Mouse (Mus musculus) adrenal gland, postnatal 10 days (tissue): ENCODE measurements at regions not wholly inside any gene's neighbourhood (a gene's known extent, or its start where the extent isn't known, plus 50 kb on each side); places are given as distances from the start of the nearest gene placed in this dataset.

Experiments used
- DNase-seq: peaks from one replicate; pipeline ENCODE4 v3.0.0; 2021; ENCODE audit warnings: mixed read lengths

DNA sequence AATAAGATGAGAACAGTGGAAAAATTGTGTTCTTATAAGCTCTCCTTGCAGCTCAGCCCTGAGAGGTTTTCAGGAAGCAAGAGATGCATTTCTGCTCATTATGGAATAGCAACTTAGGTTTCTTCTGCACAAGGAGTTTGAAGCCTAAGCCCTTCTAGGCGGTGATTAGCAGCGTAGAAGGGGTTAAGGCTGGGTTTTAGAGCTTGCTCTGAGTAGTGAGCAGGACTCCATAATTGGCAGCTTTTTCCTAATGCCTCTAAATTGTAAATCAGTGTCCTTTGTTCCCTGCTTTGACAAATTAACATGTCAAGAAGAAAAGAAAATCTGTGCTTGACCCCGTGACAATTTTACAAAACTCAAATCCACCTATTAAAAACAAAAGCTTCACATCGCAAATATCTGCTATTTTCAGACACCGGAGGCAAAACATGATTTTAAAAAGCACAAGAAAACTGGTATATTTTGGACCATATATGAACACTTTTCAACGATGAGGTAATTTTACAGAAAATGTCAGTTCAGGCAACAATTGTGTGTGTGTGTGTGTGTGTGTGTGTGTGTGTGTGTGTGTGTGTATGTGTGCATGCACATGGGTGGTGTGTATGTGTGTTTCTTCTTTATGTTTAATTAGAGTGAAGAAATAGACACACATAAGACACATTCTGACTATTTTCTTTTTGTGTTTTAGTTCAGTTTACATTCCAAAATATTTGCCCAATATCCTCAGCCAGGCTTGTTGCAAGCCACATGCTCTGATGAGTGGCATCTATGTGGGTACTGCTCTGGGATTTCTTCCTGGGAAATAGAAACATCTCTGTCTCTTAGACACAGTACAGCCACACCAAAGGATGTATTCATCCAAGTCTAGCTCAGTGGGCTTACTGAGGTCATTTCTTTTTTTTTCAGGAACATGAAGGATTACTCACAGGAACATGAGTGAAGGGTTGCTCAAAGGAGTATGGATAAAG lies 804.3 kb downstream of the Tmem132b start:
- DNase-seq, result no peak

DNA sequence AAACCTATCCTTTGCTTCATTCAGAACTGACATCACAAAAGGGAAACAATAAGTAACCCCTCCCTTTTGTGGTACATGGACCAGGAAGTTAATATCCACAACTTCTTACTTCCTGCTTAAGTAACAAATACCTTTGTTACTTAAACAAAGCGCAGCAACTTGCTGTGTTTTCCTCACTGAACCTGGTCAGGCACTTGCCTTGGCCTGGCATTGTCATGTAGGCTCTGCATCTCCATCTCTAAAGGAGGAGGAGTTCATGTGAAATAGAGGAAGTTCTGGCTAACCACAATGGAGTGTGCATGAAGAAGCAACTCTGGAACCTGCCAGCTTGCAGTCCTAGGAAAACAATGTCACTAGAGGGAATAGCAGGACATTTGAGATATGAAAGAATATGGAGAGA lies 806.3 kb downstream of the Tmem132b start:
- no peak for DNase-seq

- DNase-seq, result no peak
Observed at GRCm38 (mm10) chr5:126343570-126343969, 812.0 kb downstream of the Tmem132b start.

GRCm38 (mm10) chr5:126350936-126351335 lies 819.4 kb downstream of the Tmem132b start:
- DNase-seq, result no peak

GRCm38 (mm10) chr5:126369436-126369835 lies 837.9 kb downstream of the Tmem132b start:
- DNase-seq, result no peak

DNA sequence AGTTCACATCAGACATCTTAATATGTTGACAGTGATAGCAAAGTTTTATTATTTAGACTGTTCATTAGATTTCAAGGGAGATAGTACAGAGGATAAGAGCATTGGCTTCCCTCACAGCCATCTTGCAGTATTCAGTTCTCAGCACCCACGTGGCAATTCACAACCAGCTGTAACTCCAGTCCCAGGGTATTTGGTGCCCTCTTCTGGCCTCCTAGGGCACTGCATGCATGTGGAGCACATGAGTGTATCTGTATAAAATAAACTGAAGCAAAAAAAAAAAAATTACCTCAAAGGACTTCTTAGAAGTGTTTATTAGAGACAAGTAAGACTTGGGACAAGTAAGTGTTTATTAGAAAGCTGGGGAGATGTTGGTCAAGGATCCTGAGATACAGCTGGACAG lies 849.3 kb upstream of the Tmem132c start:
- no peak for DNase-seq

DNA sequence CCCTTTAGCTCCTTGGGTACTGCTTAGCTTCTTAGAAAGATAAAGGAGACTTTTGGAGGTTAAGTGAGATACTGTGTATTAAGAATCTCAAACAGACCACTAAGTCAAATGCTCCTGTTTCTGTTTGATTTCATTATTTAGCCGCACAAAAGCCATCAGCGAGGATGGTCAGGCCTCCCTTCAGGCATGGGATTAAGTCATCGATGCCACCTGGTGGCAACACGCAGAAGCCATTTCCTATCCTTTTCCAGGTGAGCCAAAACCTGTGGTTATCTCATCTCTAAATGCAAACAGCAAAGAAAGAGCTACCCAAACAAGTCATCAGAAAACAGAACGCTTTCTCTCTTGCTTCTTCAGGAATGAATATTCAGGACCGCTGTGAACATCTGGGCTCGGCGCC lies 846.3 kb upstream of the Tmem132c start:
- peak; percentile 8 for DNase-seq

- no peak for DNase-seq
Observed at GRCm38 (mm10) chr5:126431748-126432147, 809.9 kb upstream of the Tmem132c start.

DNA sequence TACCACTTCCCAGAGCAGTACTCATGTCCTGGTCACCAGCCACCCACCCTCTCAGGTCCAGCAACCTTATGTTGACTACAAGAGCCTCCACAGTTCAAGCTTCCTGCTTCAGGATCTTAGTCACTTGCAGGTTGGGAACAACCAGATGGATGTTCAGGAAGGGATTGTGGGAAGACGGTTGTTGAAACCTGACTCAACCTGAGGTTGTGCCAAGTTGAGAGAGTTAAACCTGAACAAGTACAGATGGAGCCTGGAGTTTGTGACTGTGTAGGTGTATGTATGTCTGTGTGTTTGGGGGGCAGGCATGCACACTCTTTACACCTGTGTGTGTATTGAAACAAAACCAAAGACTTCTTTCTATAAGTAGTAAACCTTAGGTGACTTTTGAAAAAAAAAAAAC lies 802.9 kb upstream of the Tmem132c start:
- no peak for DNase-seq

DNA sequence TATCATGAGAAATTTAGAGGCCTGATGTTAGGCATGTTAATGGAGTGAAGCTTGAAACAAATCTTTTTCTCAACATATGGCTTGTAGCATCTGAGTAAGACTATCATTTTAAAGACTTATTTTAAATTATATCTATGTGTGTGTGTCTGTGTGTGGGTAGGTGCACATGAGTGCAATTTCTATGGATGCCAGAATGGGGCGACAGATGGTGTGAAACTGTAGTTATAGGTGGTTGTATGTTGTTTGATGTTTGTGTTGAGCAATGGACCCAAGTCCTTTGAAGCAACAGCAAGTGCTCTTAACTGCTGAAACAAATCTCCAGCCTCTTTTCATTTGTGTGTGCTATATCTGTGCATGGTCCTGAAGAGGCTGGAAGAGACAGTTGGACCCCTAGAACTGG lies 801.1 kb upstream of the Tmem132c start:
- DNase-seq, result no peak

GRCm38 (mm10) chr5:126475761-126476160 lies 765.8 kb upstream of the Tmem132c start:
- DNase-seq, result no peak

- no peak for DNase-seq
Observed at GRCm38 (mm10) chr5:126522076-126522475, 719.5 kb upstream of the Tmem132c start.

GRCm38 (mm10) chr5:126525863-126526262 lies 715.7 kb upstream of the Tmem132c start:
- no peak for DNase-seq

DNA sequence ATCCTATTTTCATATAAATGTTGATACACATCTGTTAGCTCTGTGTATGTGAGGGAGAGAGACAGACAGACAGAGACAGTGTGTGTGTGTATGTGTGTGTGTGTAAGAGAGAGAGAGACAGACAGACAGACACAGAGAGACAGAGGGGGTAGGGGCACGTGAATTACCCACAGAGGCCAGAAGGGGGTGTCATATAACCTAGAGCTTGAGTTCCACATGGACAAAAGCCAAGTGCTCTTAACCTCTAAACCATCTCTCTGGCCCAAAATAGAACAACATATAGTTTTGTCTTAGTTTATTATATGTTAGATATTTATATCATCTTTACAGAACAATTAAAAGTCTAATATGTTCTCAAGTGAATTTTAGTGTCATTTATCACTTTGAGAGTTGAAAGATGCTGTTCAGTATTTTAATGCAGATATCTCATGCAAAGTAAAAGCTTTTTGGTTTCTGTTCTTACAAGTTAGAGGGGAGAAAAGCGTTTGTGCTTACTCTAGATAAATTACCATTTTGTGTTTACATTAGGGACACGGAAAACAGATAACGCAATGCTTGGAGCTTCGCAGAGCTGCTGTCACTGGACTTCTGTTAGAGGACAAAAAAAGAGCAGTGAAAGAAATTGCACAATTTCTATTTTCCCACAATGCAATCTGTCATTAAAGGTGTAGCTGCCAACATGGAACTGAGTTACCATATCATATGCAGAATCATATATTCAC lies 710.6 kb upstream of the Tmem132c start:
- no peak for DNase-seq

- peak; percentile 1 for DNase-seq
Observed at GRCm38 (mm10) chr5:126531528-126531894, 710.1 kb upstream of the Tmem132c start.

DNA sequence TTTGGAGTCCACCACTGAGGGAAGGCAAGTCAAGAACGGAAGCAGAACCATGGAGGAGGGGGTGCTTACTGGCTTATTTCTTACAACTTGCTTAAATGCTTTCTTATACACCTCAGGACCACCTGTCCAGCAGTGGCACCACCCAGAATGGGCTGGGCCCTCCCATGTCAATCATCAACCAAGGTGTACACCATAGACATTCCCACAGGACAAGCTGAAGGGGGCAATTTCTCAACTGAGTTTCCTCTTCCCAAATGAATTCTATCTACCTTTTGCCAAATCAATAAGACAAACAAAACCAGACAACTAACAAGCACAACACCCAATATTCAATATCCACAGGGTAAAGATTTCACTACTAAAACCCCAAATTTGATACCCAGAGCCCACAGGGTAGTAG lies 709.6 kb upstream of the Tmem132c start:
- no peak for DNase-seq

GRCm38 (mm10) chr5:126538072-126538471 lies 703.5 kb upstream of the Tmem132c start:
- no peak for DNase-seq

GRCm38 (mm10) chr5:126544261-126544976 lies 697.2 kb upstream of the Tmem132c start:
- no peak for DNase-seq

DNA sequence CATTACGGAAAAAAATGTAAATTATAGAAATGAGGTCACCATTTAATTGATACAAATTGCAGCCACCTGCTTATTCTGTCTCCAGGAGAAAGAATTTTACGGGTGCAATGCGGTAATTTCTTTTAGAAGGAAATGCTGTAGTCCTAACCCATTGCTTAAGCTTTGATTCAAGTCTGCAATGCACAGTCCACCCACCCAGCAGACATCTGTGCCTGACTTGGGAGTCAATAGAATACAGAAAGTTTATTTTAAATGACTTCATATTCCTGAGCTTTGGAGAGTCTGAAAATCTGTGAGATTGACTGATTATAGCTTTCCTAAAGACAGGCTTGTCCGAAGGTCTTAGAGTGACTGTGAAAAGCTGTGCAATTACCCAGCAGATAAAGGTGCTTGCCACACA lies 693.8 kb upstream of the Tmem132c start:
- DNase-seq, result no peak

DNA sequence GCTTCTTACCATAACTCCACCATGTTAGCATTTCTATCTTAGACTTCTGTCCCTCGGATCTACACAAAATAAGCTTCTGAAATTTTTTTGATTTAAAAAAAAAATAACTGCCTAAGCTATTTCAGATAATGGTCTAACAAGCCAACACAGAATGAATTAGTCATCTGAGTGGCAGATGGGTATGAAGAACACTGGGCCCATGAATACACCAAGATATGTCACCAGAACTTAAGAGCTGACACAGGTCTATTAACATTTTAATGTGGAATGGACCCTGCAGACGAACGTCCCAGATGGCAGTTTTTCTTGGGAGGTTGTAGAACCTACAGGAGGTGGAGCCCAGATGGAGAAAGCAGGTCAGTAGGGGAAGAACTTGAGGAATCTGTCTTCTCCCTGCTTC lies 689.9 kb upstream of the Tmem132c start:
- DNase-seq, result no peak

DNA sequence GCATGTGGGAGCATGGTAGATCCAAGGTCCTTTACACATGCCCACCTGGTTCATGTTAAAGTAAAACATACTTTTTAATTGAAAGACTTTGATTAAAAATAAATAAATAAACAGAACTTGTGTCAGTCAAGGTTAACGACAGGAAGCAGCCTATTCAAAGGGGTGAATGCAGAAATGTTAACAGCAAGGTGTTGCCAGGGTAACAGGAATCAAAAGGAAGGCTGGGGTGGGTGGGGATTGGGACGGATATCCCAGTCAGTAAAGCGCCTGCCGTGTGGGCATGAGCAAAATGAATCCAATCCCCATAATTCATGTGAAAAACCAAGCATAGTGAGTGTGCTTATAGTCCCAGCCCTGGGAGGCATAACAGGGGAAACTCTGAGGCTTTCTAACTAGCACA lies 682.6 kb upstream of the Tmem132c start:
- no peak for DNase-seq

DNA sequence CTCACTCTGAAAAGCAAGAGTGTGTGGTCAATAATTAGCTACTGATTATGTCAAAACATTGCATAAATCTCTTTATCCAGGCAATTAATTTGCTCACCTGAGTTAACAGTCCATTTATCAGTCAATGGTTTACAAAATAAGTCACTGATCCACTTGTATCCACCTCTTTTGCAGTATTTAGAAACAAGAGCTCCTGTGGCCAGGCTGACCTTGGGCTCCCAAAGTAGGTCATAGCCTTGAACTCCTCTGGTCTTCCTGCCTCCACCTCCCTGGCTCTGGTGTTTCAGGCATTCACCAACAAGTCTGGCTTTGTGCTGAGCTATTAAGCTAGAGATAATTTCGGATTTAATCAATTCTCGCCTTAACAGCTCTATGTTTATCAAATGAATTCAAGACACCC lies 675.8 kb upstream of the Tmem132c start:
- DNase-seq, result no peak

GRCm38 (mm10) chr5:126566226-126566625 lies 675.4 kb upstream of the Tmem132c start:
- no peak for DNase-seq
